Mouse (Mus musculus): ENCODE results near the gene Cald1.

Gene Cald1

GRCm38 (mm10) chr6:34664749-34665148 is 66.4 kb downstream of the Cald1 start:
- no peak for DNase-seq (ENCODE audit: low read depth, low spot score)

GRCm38 (mm10) chr6:34668739-34669254 is 70.5 kb downstream of the Cald1 start:
- no peak for DNase-seq (ENCODE audit: low read depth, low spot score)

GRCm38 (mm10) chr6:34671355-34671754 is 73.1 kb downstream of the Cald1 start:
- no peak for DNase-seq (ENCODE audit: low read depth, low spot score)

GRCm38 (mm10) chr6:34674416-34674815 is 76.1 kb downstream of the Cald1 start:
- no peak for DNase-seq (ENCODE audit: low read depth, low spot score)

- DNase-seq (ENCODE audit: low read depth, low spot score) = no peak
Observed at GRCm38 (mm10) chr6:34674897-34675296, 76.6 kb downstream of the Cald1 start.

GRCm38 (mm10) chr6:34682126-34682525 is 83.8 kb downstream of the Cald1 start:
- DNase-seq (ENCODE audit: low read depth, low spot score) = no peak

GRCm38 (mm10) chr6:34684886-34685285 is 86.6 kb downstream of the Cald1 start:
- DNase-seq (ENCODE audit: low read depth, low spot score) = peak; percentile 50

GRCm38 (mm10) chr6:34688971-34689370 is 90.7 kb downstream of the Cald1 start:
- DNase-seq (ENCODE audit: low read depth, low spot score) = no peak

GRCm38 (mm10) chr6:34691416-34691815 is 93.1 kb downstream of the Cald1 start:
- DNase-seq (ENCODE audit: low read depth, low spot score) = no peak

GRCm38 (mm10) chr6:34694096-34694495 is 95.8 kb downstream of the Cald1 start:
- no peak for DNase-seq (ENCODE audit: low read depth, low spot score)

- no peak for DNase-seq (ENCODE audit: low read depth, low spot score)
Observed at GRCm38 (mm10) chr6:34703421-34704120, 105.3 kb downstream of the Cald1 start.

GRCm38 (mm10) chr6:34707521-34707920 is 109.2 kb downstream of the Cald1 start:
- no peak for DNase-seq (ENCODE audit: low read depth, low spot score)

- DNase-seq (ENCODE audit: low read depth, low spot score) = no peak
Observed at GRCm38 (mm10) chr6:34708650-34709265, 110.5 kb downstream of the Cald1 start.

- peak; percentile 77 for DNase-seq (ENCODE audit: low read depth, low spot score)
Observed at GRCm38 (mm10) chr6:34709289-34709688, 111.0 kb downstream of the Cald1 start.

GRCm38 (mm10) chr6:34709946-34710682 is 111.8 kb downstream of the Cald1 start:
- DNase-seq (ENCODE audit: low read depth, low spot score) = no peak

- no peak for DNase-seq (ENCODE audit: low read depth, low spot score)
Observed at GRCm38 (mm10) chr6:34710848-34711247, 112.5 kb downstream of the Cald1 start.

- DNase-seq (ENCODE audit: low read depth, low spot score) = no peak
Observed at GRCm38 (mm10) chr6:34711620-34712019, 113.3 kb downstream of the Cald1 start.

- no peak for DNase-seq (ENCODE audit: low read depth, low spot score)
Observed at GRCm38 (mm10) chr6:34713169-34713568, 114.9 kb downstream of the Cald1 start.

GRCm38 (mm10) chr6:34713777-34714176 is 115.5 kb downstream of the Cald1 start:
- no peak for DNase-seq (ENCODE audit: low read depth, low spot score)

- DNase-seq (ENCODE audit: low read depth, low spot score) = no peak
Observed at GRCm38 (mm10) chr6:34714612-34715011, 116.3 kb downstream of the Cald1 start.

GRCm38 (mm10) chr6:34716206-34716887 is 118.0 kb downstream of the Cald1 start:
- no peak for DNase-seq (ENCODE audit: low read depth, low spot score)
